Mouse (Mus musculus): ENCODE data around the gene Ccdc121. TPM values are rescaled to one million over a fixed set of nuclear protein-coding genes. Genes with fewer than 3 reads are reported as not detected.

Ccdc121 gene
- not detected for polyA plus RNA-seq (2017; shearing (Covaris generic))

GRCm38 (mm10) chr1:181511307-181511706 is at the start of gene Ccdc121:
TSS of gene Ccdc121 (minus strand) at chr1:181511451.
- no peak for ATAC-seq

GRCm38 (mm10) chr1:181560325-181560724 is 49.1 kb upstream of the Ccdc121 start:
- ATAC-seq = no peak

- no peak for ATAC-seq
Observed at GRCm38 (mm10) chr1:181559655-181560054, 48.4 kb upstream of the Ccdc121 start.

- no peak for ATAC-seq
Observed at GRCm38 (mm10) chr1:181555475-181555874, 44.2 kb upstream of the Ccdc121 start.

- ATAC-seq = no peak
Observed at GRCm38 (mm10) chr1:181552533-181553410, 41.5 kb upstream of the Ccdc121 start.

GRCm38 (mm10) chr1:181550826-181551225 is 39.6 kb upstream of the Ccdc121 start:
- ATAC-seq = no peak

DNA sequence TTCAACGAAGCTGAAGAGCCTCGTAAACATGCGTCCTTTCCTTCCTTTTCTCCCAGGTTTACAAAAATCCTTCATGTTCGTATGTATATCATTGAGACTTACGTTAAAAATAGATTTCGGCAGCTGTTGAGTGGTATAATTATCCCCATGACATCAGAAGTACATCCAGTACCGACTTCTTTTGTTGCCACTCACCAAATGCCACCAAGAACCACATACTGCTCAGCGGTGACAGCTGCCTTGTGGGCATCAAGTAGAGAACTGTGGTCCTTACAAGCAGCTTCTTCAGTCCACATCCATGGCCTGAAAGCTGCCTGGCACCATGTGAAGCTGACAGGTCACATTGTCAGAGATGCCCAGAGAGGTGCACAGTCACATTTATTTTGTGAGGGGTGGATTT is 38.7 kb upstream of the Ccdc121 start:
- ATAC-seq = no peak

GRCm38 (mm10) chr1:181545044-181545772 is 34.0 kb upstream of the Ccdc121 start:
- ATAC-seq = peak; percentile 38

GRCm38 (mm10) chr1:181543711-181544383 is 32.6 kb upstream of the Ccdc121 start:
- no peak for ATAC-seq

DNA sequence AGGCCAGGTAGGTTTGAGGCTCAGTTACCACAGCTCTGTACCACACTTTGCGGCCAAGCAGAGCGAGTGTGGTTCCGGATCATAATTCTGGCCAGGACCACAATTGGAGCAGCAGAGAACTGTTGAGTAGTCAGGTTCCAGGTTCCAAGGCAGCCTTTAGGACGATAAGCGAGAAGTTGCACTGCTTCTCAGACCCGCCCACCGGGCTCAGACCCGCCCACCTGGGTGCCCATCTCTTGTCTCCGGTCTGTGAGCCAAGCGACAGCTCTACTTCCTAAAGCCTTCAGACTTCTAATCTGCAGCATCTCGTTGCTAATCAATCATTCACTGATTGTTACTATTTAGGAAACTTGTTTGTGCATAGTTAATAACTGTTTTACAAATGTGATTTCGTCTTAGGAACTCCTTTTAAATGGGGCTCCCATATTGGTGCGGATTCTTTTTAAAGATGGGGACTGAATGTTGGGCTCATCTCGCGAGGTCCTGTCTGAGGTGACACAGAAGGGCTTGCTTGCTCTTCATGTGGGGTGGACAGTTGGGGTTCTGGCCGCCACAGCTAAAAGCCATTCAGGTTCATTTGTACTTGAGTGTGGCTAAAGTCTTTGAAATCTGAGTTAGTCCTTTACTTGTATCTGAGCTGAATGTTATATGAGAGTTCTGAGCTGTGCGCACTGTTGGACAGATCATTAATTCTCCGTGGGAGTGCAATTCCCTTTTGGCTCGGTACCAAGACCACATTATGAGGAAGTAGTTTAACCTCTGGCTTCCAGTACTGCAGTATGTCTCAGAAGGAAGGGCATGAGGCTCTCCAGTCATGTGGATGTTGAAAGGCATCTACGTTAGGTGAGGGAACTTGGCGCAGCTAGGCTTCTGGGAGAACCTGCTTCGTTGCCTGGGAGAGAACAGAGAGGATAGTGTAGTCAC is 28.9 kb upstream of the Ccdc121 start:
- no peak for ATAC-seq

- ATAC-seq = no peak
Observed at GRCm38 (mm10) chr1:181537627-181538525, 26.6 kb upstream of the Ccdc121 start.

GRCm38 (mm10) chr1:181535165-181535873 is 24.1 kb upstream of the Ccdc121 start:
- no peak for ATAC-seq

- no peak for ATAC-seq
Observed at GRCm38 (mm10) chr1:181529368-181529767, 18.1 kb upstream of the Ccdc121 start.

GRCm38 (mm10) chr1:181525996-181526395 is 14.7 kb upstream of the Ccdc121 start:
- ATAC-seq = no peak

- ATAC-seq = no peak
Observed at GRCm38 (mm10) chr1:181523831-181524230, 12.6 kb upstream of the Ccdc121 start.

GRCm38 (mm10) chr1:181521401-181522091 is 10.3 kb upstream of the Ccdc121 start:
- no peak for ATAC-seq

DNA sequence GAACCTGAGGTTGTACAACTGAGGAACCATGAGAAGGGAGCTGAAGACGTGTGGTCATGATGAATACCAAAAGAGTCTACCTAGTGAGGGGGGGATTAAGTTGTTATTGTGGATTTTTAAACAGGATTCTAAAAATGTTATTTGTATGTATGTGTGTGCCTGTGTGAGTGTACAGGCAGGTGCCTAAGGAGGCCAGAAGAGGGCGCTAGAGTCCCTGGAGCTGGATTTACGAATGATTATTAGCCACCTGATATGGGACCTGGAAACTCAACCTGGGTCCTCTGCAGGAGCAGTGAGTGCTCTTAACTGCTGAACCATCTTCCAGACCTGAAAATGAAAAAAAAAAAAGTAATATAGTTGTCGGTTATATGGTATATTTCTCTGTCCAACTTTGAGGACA is 7.9 kb upstream of the Ccdc121 start:
- ATAC-seq = no peak

GRCm38 (mm10) chr1:181518046-181518445 is 6.8 kb upstream of the Ccdc121 start:
- ATAC-seq = no peak

DNA sequence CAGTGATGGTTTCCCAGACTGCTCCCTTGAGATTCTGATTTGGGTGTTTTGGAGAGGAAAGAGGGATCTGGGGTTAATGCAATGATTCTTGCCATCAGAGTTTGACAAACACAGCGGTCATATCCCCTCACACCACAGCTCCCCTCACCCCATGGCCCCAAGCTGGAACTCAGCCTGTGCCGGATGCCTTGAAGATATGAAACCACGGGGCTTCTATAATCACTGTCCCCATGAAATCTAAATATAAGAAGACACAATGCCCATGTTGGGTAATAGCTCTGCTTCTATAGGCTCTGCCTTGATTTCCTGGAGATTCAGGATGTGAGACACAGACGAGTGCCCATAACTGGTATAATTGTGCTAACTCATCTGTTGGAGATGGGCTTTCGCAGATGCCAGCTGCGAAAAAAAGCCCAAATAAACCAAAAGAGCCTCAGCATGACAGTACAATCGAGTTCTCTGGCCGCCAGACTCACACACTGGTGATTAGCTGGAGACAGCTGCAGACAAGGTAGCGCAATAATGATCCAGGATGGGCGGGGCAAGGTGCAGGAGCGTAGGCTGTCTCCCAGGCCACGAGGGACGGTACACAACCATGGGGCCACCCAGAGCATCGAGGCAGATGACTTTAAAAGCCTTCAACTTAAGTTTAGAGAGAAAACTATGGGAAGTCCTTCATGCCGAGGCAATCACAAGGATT is 1.3 kb upstream of the Ccdc121 start:
- ATAC-seq = no peak
